Mouse (Mus musculus) heart, embryonic 16.5 days (tissue): ENCODE measurements around the gene Astn1. TPM values are rescaled to one million over a fixed set of nuclear protein-coding genes. Genes with fewer than 3 reads are reported as not detected.
A peak's percentile ranks its signal among the peaks of the same experiment; 100 is the strongest.

Source experiments
- ATAC-seq: fragments of 200-750 bp; cut with Nextera tagmentation; replicated peaks from 2 replicates; pipeline ENCODE4 v1.8.0; 2017; ENCODE audit warnings: moderate number of reproducible peaks; ENCODE audit not compliant: insufficient read depth, low FRiP score; ENCODE audit errors: extremely low read depth
- H3K27ac ChIP-seq: fragments of 300-500 bp; sonication (generic); 2 replicates; pipeline ENCODE4 v1.5.1; 2014; ENCODE audit warnings: mild to moderate bottlenecking, low read length, control low read depth, moderate library complexity
- H3K27me3 ChIP-seq: fragments of 300-500 bp; sonication (generic); 2 replicates; pipeline ENCODE4 v1.6.1; 2014; ENCODE audit warnings: low read length, mixed read lengths; ENCODE audit not compliant: control insufficient read depth, insufficient read depth
- H3K36me3 ChIP-seq: fragments of 300-500 bp; sonication (generic); 2 replicates; pipeline ENCODE4 v1.6.1; 2014; ENCODE audit not compliant: control insufficient read depth, insufficient read depth
- H3K4me1 ChIP-seq: fragments of 300-500 bp; sonication (generic); 2 replicates; pipeline ENCODE4 v1.6.1; 2014; ENCODE audit warnings: low read length, mixed read lengths; ENCODE audit not compliant: control insufficient read depth, insufficient read depth
- H3K4me2 ChIP-seq: fragments of 300-500 bp; sonication (generic); 2 replicates; pipeline ENCODE4 v1.6.1; 2014; ENCODE audit warnings: low read depth, mild to moderate bottlenecking, control low read depth, low read length
- H3K4me3 ChIP-seq: fragments of 300-500 bp; sonication (generic); 2 replicates; pipeline ENCODE4 v1.5.1; 2014; ENCODE audit warnings: mild to moderate bottlenecking, control low read depth, low read length
- H3K9ac ChIP-seq: fragments of 300-500 bp; sonication (generic); 2 replicates; pipeline ENCODE4 v1.6.1; 2014; ENCODE audit warnings: low read length, control low read depth
- H3K9me3 ChIP-seq: fragments of 300-500 bp; sonication (generic); replicated peaks from 2 replicates; pipeline ENCODE4 v1.6.1; 2016; ENCODE audit warnings: low read length; ENCODE audit not compliant: control insufficient read depth
- WGBS: fragments of 180-500 bp; shearing (Covaris S2); extraction: QIAGEN DNeasy Blood & Tissue Kit; methylation state at CpG from one replicate; pipeline ENCODE4 v1.1.7; 2014; 5-methylcytosine and 5-hydroxymethylcytosine counted together
- polyA plus RNA-seq: library from polyadenylated mRNA; unstranded; fragments of >200 nt; fragmentation: Nextera tagmentation; extraction: Ambion mirVana; gene quantifications from 2 replicates; pipeline ENCODE4 v1.2.1, GENCODE M21; 2015

The Astn1 gene
- polyA plus RNA-seq, result 0.42 TPM in 2 replicates

- Histone ChIP-seq H3K4me3 (peak within 1 kb of the TSS; percentile 34), H3K27me3 (peaks cover 28% of the 10 kb centered on the region), H3K4me2 (peak within 1 kb of the TSS; percentile 64), H3K4me1 (peaks cover 4% of the 10 kb centered on the region; the same call in 1 of the 2 replicates), H3K9ac (peak within 1 kb of the TSS; percentile 34; the same call in 1 of the 2 replicates), H3K36me3 (no peaks in the 10 kb centered on the region), H3K27ac (no peak within 1 kb of the TSS), H3K9me3 (no peaks in the 10 kb centered on the region)
- 8% methylated on average over 2 of the region's 2 CpGs for WGBS
- no peak for ATAC-seq
These were observed at the start of gene Astn1 for GRCm38 (mm10) chr1:158361964-158362291. Gene Astn1 (plus strand): TSS chr1:158362273.

- no peak overlapping the region for H3K4me2 ChIP-seq
- H3K27me3 ChIP-seq, result no peaks in the 10 kb centered on the region
- no peak overlapping the region for H3K9ac ChIP-seq
- H3K9me3 ChIP-seq, result no peaks in the 10 kb centered on the region
- no peak overlapping the region for H3K4me3 ChIP-seq
- no peaks in the 10 kb centered on the region for H3K36me3 ChIP-seq
- no peaks in the 10 kb centered on the region for H3K4me1 ChIP-seq
- WGBS, result 71% methylated on average over 6 of the region's 6 CpGs
- no peak overlapping the region for H3K27ac ChIP-seq
- ATAC-seq, result no peak
These were observed 38.7 kb upstream of the Astn1 start for GRCm38 (mm10) chr1:158323325-158323724.

GRCm38 (mm10) chr1:158328126-158328525 is 33.9 kb upstream of the Astn1 start:
- H3K4me1 ChIP-seq, result no peaks in the 10 kb centered on the region
- no peaks in the 10 kb centered on the region for H3K9me3 ChIP-seq
- no peaks in the 10 kb centered on the region for H3K27me3 ChIP-seq
- 76% methylated on average over 5 of the region's 5 CpGs for WGBS
- H3K9ac ChIP-seq, result no peak overlapping the region
- H3K27ac ChIP-seq, result no peak overlapping the region
- H3K4me3 ChIP-seq, result no peak overlapping the region
- no peak overlapping the region for H3K4me2 ChIP-seq
- no peaks in the 10 kb centered on the region for H3K36me3 ChIP-seq
- ATAC-seq, result no peak

DNA sequence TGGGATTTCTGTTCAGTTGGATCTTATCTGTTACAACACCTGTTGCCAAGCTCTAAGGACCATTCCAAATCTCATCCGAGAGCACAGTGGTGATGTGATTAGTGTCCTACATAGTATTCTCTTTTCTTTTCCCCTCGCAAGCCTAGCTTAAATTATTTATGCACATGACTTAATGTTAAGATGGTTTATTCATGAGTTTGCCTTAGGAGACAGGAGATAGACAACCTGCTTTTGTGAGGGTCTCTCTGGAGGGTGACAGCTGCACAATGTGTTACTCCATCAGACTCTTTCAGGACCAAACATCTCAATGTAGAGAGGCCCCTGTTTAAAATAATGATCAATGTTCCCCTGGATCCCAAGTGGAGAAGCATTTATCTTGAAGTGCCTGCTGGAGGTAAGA is 33.2 kb upstream of the Astn1 start:
- Histone ChIP-seq H3K4me3 (no peak overlapping the region), H3K27ac (no peak overlapping the region), H3K9me3 (no peaks in the 10 kb centered on the region), H3K27me3 (no peaks in the 10 kb centered on the region), H3K36me3 (no peaks in the 10 kb centered on the region), H3K4me2 (no peak overlapping the region), H3K4me1 (no peaks in the 10 kb centered on the region), H3K9ac (no peak overlapping the region)
- no peak for ATAC-seq
- 74% methylated on average over 2 of the region's 2 CpGs for WGBS

- H3K4me2 ChIP-seq, result no peak overlapping the region
- H3K27me3 ChIP-seq, result no peaks in the 10 kb centered on the region
- H3K9me3 ChIP-seq, result no peaks in the 10 kb centered on the region
- ATAC-seq, result no peak
- H3K9ac ChIP-seq, result no peak overlapping the region
- 45% methylated on average over 6 of the region's 6 CpGs for WGBS
- H3K27ac ChIP-seq, result no peak overlapping the region
- no peaks in the 10 kb centered on the region for H3K4me1 ChIP-seq
- no peaks in the 10 kb centered on the region for H3K36me3 ChIP-seq
- H3K4me3 ChIP-seq, result no peak overlapping the region
These were observed 18.8 kb upstream of the Astn1 start for GRCm38 (mm10) chr1:158343243-158343714.

DNA sequence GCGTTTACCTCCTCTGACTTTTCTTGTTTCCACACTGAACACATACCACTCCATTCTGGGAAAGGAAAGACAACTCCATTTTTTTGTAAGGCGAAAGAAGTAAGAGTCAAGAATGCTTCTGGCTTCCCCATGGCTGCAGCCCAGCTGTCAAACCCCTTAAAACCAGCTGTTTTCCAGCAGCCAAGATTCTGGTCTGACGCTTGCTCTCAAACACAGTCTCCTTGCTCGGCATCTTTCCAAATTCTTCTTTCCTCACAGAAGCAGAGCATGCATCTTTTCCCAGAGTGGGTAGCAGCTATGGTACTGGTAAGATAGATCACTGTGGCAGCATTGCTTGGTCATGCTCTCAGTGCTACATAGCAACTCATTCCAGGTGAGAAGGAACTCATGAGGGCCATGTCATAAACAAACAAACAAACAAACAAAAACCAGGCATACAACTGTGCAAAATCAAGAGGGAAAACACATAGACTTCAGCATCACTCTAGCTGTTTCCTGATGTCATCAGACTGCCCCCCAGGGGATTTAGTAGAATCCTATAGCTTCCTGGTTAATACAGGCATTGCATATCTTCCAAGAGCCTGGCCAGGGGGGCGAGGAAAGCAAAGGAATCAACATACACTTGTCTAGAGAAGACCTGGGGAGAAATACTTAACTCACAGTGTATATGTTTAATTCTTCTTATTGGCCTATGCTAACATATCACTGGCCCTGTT is 8.3 kb upstream of the Astn1 start:
- H3K4me2 ChIP-seq, result no peak overlapping the region
- WGBS, result 63% methylated on average over 5 of the region's 5 CpGs
- no peak overlapping the region for H3K9ac ChIP-seq
- H3K36me3 ChIP-seq, result no peaks in the 10 kb centered on the region
- H3K4me3 ChIP-seq, result no peak overlapping the region
- H3K9me3 ChIP-seq, result no peaks in the 10 kb centered on the region
- no peak overlapping the region for H3K27ac ChIP-seq
- no peak for ATAC-seq
- H3K4me1 ChIP-seq, result peaks cover 3% of the 10 kb centered on the region; the same call in 1 of the 2 replicates
- peaks cover 43% of the 10 kb centered on the region for H3K27me3 ChIP-seq

DNA sequence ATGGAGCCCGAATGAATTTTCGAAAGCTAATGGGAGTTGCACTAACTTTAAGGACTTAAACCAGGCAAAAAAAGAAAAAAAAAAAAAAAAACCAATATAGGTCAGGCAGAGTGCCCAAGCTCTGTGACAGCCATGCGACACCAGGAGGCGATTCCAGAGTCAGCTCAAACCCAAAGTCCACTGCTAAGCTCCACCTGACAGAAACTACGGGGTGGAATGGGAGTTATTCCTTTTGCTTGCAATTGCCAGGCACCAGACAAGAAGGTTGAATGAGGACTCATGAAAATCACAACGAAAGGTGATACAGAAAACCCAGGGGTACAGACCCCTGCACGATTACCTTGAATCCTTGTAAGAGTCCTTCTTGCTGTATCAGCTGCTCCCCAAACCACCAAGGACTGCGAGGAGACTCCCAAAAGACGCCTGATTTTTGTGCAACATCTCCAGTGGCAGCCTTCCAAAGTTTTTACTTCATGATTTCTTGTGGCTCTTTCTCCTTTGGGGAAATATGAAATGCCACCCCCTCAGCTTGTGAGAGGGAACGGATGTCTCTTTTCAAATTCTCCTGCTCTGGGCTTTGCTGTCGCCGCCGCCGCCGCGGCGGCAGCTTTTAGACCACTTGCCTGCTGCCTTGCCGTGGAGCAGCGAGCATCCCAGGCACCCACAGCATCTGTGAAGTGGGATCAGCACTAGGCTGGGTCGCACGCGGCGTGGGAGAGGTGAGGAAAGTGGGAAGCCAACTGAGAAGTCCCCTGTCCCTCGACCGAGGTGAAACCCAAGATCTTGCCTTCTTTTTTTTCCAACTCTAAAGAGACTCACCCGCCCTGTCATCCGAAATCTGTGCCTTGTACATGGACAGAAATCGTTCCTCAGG is 6.7 kb upstream of the Astn1 start:
- Histone ChIP-seq H3K36me3 (no peaks in the 10 kb centered on the region), H3K4me3 (peak overlapping the region; percentile 65), H3K4me1 (peaks cover 3% of the 10 kb centered on the region; the same call in 1 of the 2 replicates), H3K27ac (no peak overlapping the region), H3K9ac (peak overlapping the region; percentile 49; the same call in 1 of the 2 replicates), H3K4me2 (peak overlapping the region; percentile 77), H3K9me3 (no peaks in the 10 kb centered on the region), H3K27me3 (peaks cover 47% of the 10 kb centered on the region)
- WGBS, result 11% methylated on average over 28 of the region's 28 CpGs
- ATAC-seq, result no peak

GRCm38 (mm10) chr1:158356051-158356461 is 6.0 kb upstream of the Astn1 start, which contains the start of gene Brinp2:
Gene Brinp2 (minus strand): TSS chr1:158356326.
- H3K4me3 ChIP-seq, result peak within 1 kb of the TSS; percentile 65
- ATAC-seq, result peak; percentile 92
- no peaks in the 10 kb centered on the region for H3K9me3 ChIP-seq
- H3K9ac ChIP-seq, result peak within 1 kb of the TSS; percentile 49; the same call in 1 of the 2 replicates
- H3K27me3 ChIP-seq, result peaks cover 51% of the 10 kb centered on the region
- peak within 1 kb of the TSS; percentile 77 for H3K4me2 ChIP-seq
- WGBS, result under 1% methylated on average over 30 of the region's 30 CpGs
- H3K27ac ChIP-seq, result no peak within 1 kb of the TSS
- H3K36me3 ChIP-seq, result no peaks in the 10 kb centered on the region
- H3K4me1 ChIP-seq, result peaks cover 3% of the 10 kb centered on the region; the same call in 1 of the 2 replicates
